Mouse (Mus musculus) G1E (cell line): ENCODE data around the gene Slc9a9. TPM values are rescaled to one million over a fixed set of nuclear protein-coding genes. Genes with fewer than 3 reads are reported as not detected.

Source experiments
- ATAC-seq: 2 replicates; pipeline ENCODE4 v1.8.0; 2016; ENCODE audit warnings: mild to moderate bottlenecking; ENCODE audit not compliant: insufficient number of reproducible peaks, poor library complexity, low FRiP score, severe bottlenecking; ENCODE audit errors: extremely low read depth
- DNase-seq: peaks from one replicate; pipeline ENCODE4 v3.0.0; 2012; ENCODE audit warnings: low spot score
- H3K27me3 ChIP-seq: 2 replicates; pipeline ENCODE4 v1.6.1; 2012; ENCODE audit warnings: mild to moderate bottlenecking, low read length, inconsistent platforms; ENCODE audit not compliant: insufficient read depth
- H3K36me3 ChIP-seq: replicated peaks from 2 replicates; pipeline ENCODE3; 2012; ENCODE audit warnings: mild to moderate bottlenecking, inconsistent platforms
- H3K4me1 ChIP-seq: 2 replicates; pipeline ENCODE4 v1.6.1; 2012; ENCODE audit warnings: low read depth, low read length, inconsistent platforms, mixed read lengths; ENCODE audit not compliant: insufficient read depth
- H3K4me3 ChIP-seq: 2 replicates; pipeline ENCODE4 v1.5.1; 2012; ENCODE audit warnings: low read depth, mild to moderate bottlenecking, inconsistent platforms, low read length, moderate library complexity, mixed read lengths
- H3K9me3 ChIP-seq: replicated peaks from 2 replicates; pipeline ENCODE4 v1.6.1; 2012; ENCODE audit warnings: inconsistent platforms
- CTCF ChIP-seq: IDR thresholded peaks from 2 replicates; pipeline ENCODE4 v1.5.1; 2012; ENCODE audit warnings: low read depth, low read length, inconsistent platforms, mixed read lengths
- GATA1 ChIP-seq: IDR thresholded peaks from 2 replicates; pipeline ENCODE4 v1.6.1; 2012; ENCODE audit warnings: borderline replicate concordance, low read length, inconsistent platforms, mixed read lengths
- GATA2 ChIP-seq: IDR thresholded peaks from 2 replicates; pipeline ENCODE4 v1.6.1; 2012; ENCODE audit warnings: low read depth, low read length, inconsistent platforms, borderline replicate concordance
- POLR2AphosphoS5 ChIP-seq: IDR thresholded peaks from 2 replicates; pipeline ENCODE4 v1.6.1; 2012; ENCODE audit warnings: low read depth, low read length, inconsistent platforms; ENCODE audit not compliant: insufficient replicate concordance
- TAL1 ChIP-seq: conservative IDR thresholded peaks from 2 replicates; pipeline ENCODE4 v1.6.1; 2012; ENCODE audit warnings: low read depth, low read length, inconsistent platforms, mixed read lengths
- polyA plus RNA-seq: library from polyadenylated mRNA; stranded (reverse); fragments of >175 nt; gene quantifications from 2 replicates; pipeline ENCODE4 v1.2.3, GENCODE M21; 2012
- total RNA-seq, 2 experiments: library from RNA; stranded (forward) in 1 of 2; stranded (reverse) in 1 of 2; fragments of 200-1000 nt in 1 of 2; fragments of >200 nt in 1 of 2; fragmentation: Nextera tagmentation in 1 of 2; gene quantifications; 2 replicates each; pipeline ENCODE4 v1.2.3; 2014 to 2017

Gene Slc9a9
- total and polyA plus RNA-seq, 3 experiments: 0.11 TPM; not detected in 2

DNA sequence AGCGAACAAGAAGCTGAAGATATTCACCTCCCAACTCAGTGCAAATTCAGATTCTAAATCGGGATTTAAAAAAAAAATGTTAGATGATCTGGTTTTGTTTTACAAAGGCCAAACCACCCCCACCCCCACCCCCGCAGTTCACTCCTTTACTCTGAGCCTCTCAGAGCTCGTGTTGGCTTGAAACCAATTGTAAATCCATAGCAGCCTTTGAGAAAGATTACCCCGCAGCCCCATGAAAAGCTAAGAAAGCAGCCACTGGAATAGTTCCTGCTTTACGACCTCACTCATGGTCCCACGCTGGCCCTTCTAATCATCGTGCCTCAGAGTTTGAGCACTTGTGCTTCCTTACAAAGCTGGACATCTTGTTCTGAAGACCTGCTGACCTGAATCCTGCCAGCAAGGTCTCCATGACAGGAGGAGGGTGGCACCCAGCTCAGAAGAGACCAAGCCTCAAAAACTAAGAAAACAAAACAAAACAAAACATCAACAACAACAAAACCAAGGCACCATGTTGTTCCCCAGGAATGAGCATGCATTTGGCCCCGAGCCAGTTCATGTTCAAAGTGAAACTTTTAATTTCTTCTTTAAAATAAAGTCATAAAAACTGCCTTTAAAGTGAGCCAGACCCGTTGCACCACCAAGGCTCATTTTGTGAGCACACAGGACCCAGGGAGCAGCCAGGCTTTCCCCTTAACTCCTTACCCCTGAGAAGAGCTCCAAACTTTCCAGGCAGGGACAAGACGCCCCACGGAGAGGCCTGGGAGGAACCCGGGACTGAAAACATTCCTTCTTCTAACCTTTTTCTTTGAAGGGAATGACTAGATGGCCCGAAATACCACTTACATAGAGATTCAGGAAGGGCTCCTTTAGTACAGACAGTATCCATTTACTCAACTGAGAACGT lies 516.9 kb downstream of the Slc9a9 start:
- Histone ChIP-seq H3K9me3 (peaks cover 44% of the 10 kb centered on the region), H3K36me3 (no peaks in the 10 kb centered on the region), H3K4me1 (no peaks in the 10 kb centered on the region), H3K4me3 (no peak overlapping the region), H3K27me3 (no peaks in the 10 kb centered on the region)
- TF ChIP-seq CTCF (no peak), TAL1 (no peak), POLR2AphosphoS5 (no peak), GATA2 (no peak), GATA1 (no peak)
- no peak for ATAC-seq
- no peak for DNase-seq

DNA sequence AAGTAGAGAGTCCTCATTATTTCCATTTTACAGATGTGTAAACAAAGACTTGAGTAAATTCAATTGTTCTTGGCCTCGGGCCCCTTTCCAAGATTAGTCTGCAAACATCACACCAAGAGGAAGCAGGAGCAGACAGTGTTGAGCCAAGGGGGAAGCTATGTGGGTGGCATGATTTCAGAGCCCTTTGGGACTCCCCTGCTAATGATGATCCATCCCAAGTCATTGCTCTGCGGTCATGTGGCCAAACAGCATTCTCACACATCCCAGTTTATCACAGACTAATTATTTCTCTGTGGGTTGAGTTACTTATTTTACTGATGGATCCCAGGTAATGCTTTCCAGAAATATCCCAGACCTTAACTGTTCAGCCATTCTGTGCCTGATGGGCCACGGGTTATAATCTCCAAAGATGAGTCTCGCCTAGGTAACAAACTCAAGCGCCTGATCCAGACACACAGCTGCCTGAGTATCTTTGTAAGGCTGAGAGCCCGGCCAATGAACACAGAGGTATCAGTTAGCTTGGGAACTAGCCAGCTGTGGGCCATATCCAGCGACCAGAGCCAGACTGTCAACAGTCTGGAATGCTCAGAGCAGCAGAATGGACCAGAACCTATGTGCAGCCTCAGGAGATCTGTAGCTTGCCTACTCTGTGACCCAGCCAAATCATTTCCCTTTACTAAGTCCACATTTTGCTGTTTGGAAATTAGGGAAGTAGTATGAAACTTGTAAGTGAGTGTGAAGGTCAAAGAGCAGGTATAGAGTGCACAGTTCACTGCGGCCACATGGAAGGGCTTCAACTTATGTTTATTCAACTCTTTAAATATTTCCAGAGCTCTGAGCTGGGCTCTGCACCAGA lies 518.9 kb downstream of the Slc9a9 start:
- no peak for TF ChIP-seq POLR2AphosphoS5
- TF ChIP-seq TAL1: no peak
- no peak for TF ChIP-seq GATA2
- no peak for TF ChIP-seq CTCF
- TF ChIP-seq GATA1: no peak
- H3K4me3 ChIP-seq: no peak overlapping the region
- H3K4me1 ChIP-seq: no peaks in the 10 kb centered on the region
- DNase-seq (no peak), ATAC-seq (no peak; the same call in 1 of the 2 replicates)
- no peaks in the 10 kb centered on the region for H3K27me3 ChIP-seq
- H3K9me3 ChIP-seq: peaks cover 44% of the 10 kb centered on the region
- H3K36me3 ChIP-seq: no peaks in the 10 kb centered on the region

DNA sequence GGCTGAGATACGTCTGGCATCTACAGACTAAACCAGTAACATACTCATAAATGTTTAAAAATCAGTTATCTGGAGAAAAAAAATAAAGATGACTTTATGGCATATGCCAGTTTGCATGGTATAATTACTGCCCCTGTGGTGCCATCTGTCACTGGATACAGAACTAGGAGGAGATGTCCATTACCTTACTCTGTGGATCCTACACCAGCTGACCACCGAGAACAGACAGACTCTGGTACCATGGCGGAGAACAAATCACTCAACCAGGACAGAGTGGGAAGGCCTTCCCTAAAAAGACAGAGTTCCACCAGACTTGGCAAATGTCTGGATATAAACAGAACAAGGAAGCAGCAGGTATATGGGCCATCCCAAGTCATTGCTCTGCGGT lies 519.5 kb downstream of the Slc9a9 start:
- ATAC-seq: no peak

DNA sequence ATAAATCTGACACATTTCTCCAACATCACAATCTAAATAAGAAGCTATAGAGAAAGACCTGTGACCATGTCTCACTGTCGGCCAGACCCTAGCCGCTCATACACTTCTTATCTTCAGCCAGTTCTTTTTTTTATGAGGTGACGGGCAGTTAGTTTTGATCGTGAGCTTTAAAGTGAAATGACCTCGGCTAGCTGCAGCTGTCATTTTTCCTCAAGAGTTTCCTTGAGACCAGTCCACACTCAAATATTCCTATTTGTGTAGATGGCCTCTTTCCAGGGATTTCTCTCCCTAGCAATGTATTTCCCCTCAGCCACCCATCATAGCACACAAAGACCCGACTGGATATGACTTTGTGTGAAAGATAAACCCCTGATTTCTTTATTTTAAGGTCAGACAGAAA lies 521.7 kb downstream of the Slc9a9 start:
- no peak for ATAC-seq
- TF ChIP-seq POLR2AphosphoS5 (no peak), CTCF (no peak), GATA1 (no peak), GATA2 (no peak), TAL1 (no peak)
- Histone ChIP-seq H3K27me3 (no peaks in the 10 kb centered on the region), H3K9me3 (peaks cover 55% of the 10 kb centered on the region), H3K4me1 (no peaks in the 10 kb centered on the region), H3K4me3 (no peak overlapping the region), H3K36me3 (no peaks in the 10 kb centered on the region)
- DNase-seq: no peak

More for the DNA sequence above, 519.5 kb downstream of the Slc9a9 start:
- Histone ChIP-seq H3K4me3 (no peak overlapping the region), H3K27me3 (no peaks in the 10 kb centered on the region), H3K9me3 (peaks cover 45% of the 10 kb centered on the region), H3K4me1 (no peaks in the 10 kb centered on the region), H3K36me3 (no peaks in the 10 kb centered on the region)
- TF ChIP-seq CTCF (no peak), GATA2 (no peak), POLR2AphosphoS5 (no peak), TAL1 (no peak), GATA1 (no peak)
- DNase-seq: no peak

DNA sequence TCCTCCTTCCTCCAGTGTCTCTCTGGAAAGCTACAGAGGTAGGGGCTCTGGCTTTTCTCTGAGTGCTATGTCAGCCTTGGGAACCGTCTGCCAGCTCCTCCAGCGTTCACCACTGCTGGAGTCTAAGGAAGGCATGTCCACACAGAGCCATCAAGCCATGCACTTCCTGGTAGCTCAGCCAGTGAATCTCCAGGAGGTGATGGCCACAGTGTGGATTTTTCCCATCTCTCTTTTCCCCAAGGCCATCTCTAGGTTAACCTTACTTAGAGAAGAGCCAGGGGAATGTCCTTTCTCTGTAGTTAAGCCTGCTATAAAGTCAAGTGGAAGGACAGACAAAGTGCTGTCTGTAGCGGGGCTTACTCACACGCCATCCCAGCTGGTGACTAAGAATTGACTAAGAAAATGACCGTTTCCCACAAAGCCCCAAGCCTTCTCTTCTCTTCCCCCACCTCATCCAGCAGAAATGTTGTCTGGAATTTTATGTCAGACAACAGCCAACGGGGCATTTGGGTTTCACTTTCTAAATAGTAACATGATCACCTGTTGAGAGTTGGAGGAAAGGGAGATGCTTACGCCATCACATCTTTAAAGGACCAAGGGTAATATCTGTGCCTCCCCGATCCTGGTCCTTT lies 523.3 kb downstream of the Slc9a9 start:
- Histone ChIP-seq H3K9me3 (peaks cover 59% of the 10 kb centered on the region), H3K4me3 (no peak overlapping the region), H3K27me3 (no peaks in the 10 kb centered on the region), H3K4me1 (no peaks in the 10 kb centered on the region), H3K36me3 (no peaks in the 10 kb centered on the region)
- ATAC-seq (no peak), DNase-seq (no peak)
- no peak for TF ChIP-seq CTCF
- TF ChIP-seq TAL1: no peak
- TF ChIP-seq GATA1: no peak
- TF ChIP-seq POLR2AphosphoS5: no peak
- TF ChIP-seq GATA2: no peak

DNA sequence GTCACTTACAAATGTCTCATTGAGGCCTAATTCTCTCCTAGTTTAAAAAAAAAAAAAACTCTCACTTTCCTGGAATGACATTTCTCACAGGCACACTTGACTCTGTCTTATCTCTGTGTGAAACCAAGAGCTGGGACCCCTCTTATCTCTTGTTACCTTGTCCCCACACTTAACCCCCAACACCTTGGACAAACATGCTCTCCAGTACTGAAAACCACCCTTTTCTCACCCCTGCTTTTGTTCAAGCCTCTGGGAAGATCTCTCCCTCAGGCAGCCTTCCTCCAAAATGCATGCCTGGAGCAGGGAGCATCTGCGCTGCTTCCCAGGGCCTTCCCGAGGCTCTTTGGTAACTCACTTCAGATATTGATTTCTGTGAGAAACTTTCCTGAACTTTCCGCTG lies 524.0 kb downstream of the Slc9a9 start:
- no peaks in the 10 kb centered on the region for H3K4me1 ChIP-seq
- H3K27me3 ChIP-seq: no peaks in the 10 kb centered on the region
- no peak for TF ChIP-seq CTCF
- TF ChIP-seq TAL1: no peak
- no peak for TF ChIP-seq POLR2AphosphoS5
- no peak for TF ChIP-seq GATA1
- no peak for TF ChIP-seq GATA2
- no peak overlapping the region for H3K4me3 ChIP-seq
- H3K9me3 ChIP-seq: peaks cover 55% of the 10 kb centered on the region
- no peaks in the 10 kb centered on the region for H3K36me3 ChIP-seq
- ATAC-seq: no peak
- DNase-seq: no peak
